In the genomic region with DNA sequence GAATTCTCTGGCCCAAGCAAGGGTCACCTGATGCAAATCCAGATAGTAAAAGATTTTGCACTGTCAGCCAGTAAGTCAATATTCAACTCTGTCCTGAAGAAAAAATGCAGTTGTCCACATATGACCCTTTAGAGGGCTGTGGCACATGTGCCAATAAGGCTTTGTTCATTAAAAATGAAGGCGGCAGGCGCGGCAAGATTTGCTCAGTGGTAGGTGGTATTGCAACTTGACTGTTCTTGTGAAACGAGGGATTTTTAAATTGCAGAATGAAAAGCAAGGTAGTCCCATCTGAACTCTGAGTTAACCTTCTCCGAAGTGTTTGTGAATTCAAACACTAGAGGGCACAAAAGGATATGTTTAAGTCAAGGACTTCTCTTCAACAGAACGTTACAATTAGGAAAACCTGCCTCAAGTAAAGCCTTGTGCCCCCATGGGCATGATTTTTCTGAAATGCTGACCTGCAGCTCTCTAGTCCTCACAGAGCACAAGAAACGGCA, we compare ENCODE assay signal across 8 mouse cellular contexts.
DNase-seq lines count a peak whose midpoint lies in the region; ATAC-seq and TF ChIP-seq lines count a peak whose summit lies in the region.

No protein-coding gene starts in this region.

- H3K36me3 ChIP-seq in liver, adult 2 months (ENCODE audit: control insufficient read depth, insufficient read depth, low read length): no peaks in the 10 kb centered on the region
- H3K36me3 ChIP-seq in liver, embryonic 12.5 days: no peaks in the 10 kb centered on the region

- H3K27me3 ChIP-seq in liver, adult 2 months (ENCODE audit: control insufficient read depth, insufficient read depth, low read length): no peaks in the 10 kb centered on the region
- H3K27me3 ChIP-seq in liver, embryonic 12.5 days (replicated peaks): no peaks in the 10 kb centered on the region

- no peak for TF ChIP-seq POLR2A in liver, adult 2 months (IDR thresholded peaks at IDR 0.05; ENCODE audit: extremely low read depth, insufficient read depth, low read length)

- 4% methylated on average over 7 of the region's 7 CpGs for WGBS in liver, adult 2 months
- 6% methylated on average over 7 of the region's 7 CpGs for WGBS in liver, embryonic 12.5 days (ENCODE audit: insufficient replicate concordance)

- peak; percentile 82 for ATAC-seq in cerebellum, adult (ENCODE audit: insufficient number of reproducible peaks, low FRiP score, low TSS enrichment)
- ATAC-seq in erythroblast, adult 5-6 weeks (replicated peaks; ENCODE audit: low FRiP score, poor library complexity, severe bottlenecking): peak; percentile 80
- ATAC-seq in liver, embryonic 12.5 days: 0 out of 2 replicates have a peak, but pooled peaks have one; percentile 39

- TF ChIP-seq CTCF in liver, adult 2 months (IDR thresholded peaks at IDR 0.05; ENCODE audit: low read depth, low read length): peak; percentile 40; the same call in 1 of the 2 replicates

- H3K4me2 ChIP-seq in liver, embryonic 12.5 days: peak overlapping the region; percentile 47

- peaks cover 9% of the 10 kb centered on the region for H3K4me1 ChIP-seq in liver, adult 2 months (ENCODE audit: control insufficient read depth, insufficient read depth, low read length)
- peaks cover 21% of the 10 kb centered on the region for H3K4me1 ChIP-seq in liver, embryonic 12.5 days

- DNase-seq in cerebellum, adult 11-12 months: no peak
- peak; percentile 82 for DNase-seq in liver, adult 2 months (ENCODE audit: extremely low read depth, low read depth, low spot score)
- no peak for DNase-seq in liver
- DNase-seq in telencephalon, adult 2 months (ENCODE audit: low read depth, low spot score): peak; percentile 31
- DNase-seq in cerebellum, adult 11 months: no peak

- no peaks in the 10 kb centered on the region for H3K9me3 ChIP-seq in liver, embryonic 12.5 days (replicated peaks)

- no peaks in the 10 kb centered on the region; the same call in 1 of the 2 replicates for H3K79me2 ChIP-seq in liver, adult 2 months (ENCODE audit: control insufficient read depth, insufficient read depth, low read length)

- peak overlapping the region; percentile 89 for H3K27ac ChIP-seq in liver, adult 2 months (replicated peaks; ENCODE audit: insufficient read depth, low read depth, low read length)
- H3K27ac ChIP-seq in liver, embryonic 12.5 days: no peak overlapping the region

- peak overlapping the region; percentile 61 for H3K4me3 ChIP-seq in liver, adult 2 months (ENCODE audit: insufficient read depth, low read depth, low read length)
- no peak overlapping the region for H3K4me3 ChIP-seq in liver, embryonic 12.5 days

- H3K9ac ChIP-seq in liver, adult 2 months (ENCODE audit: low read depth, low read length): peak overlapping the region; percentile 60
- H3K9ac ChIP-seq in liver, embryonic 12.5 days: no peak overlapping the region

Comparison
In these comparisons a context has a peak if more than half of its experiments do, and no peak if none do; other contexts are left out.
1. DNase-seq: peak in liver, adult 2 months (single experiment) and telencephalon, adult 2 months (single experiment); none in cerebellum, adult 11-12 months (single experiment), liver (single experiment) and cerebellum, adult 11 months (single experiment).
2. Peak in every context shown above with its lines, with median percentiles within 50 percentile points of each other: ATAC-seq.